Mouse (Mus musculus): ENCODE results near the gene Coq10a. TPM values are rescaled to one million over a fixed set of nuclear protein-coding genes. Genes with fewer than 3 reads are reported as not detected.

Coq10a gene
- polyA plus RNA-seq, 1 experiment from 2014 or later: 18.6 TPM

Small RNA genes within 50 kb of the gene (microRNA-seq; reads per million reads assigned to microRNA genes)
- gene Gm25361: not detected
- not detected for gene Gm26308
- gene Mir6914: not detected
- gene Mir6915: 1.7 reads per million

Other genes with a start within 250 kb of the Coq10a start
- 35.6 and 36.0 TPM in 2 replicates for gene Rbms2, start 188.7 kb downstream of the Coq10a start, polyA plus RNA-seq (2014; fragmentation: Nextera tagmentation; extraction: Ambion mirVana)
- 0.89 and 1.1 TPM in 2 replicates for gene Gls2, start 174.5 kb downstream of the Coq10a start, polyA plus RNA-seq (2014; fragmentation: Nextera tagmentation; extraction: Ambion mirVana)
- gene Spryd4, start 157.2 kb downstream of the Coq10a start, polyA plus RNA-seq (2014; fragmentation: Nextera tagmentation; extraction: Ambion mirVana): 31.1 and 34.8 TPM in 2 replicates
- not detected in 2 replicates for gene Mip, start 143.2 kb downstream of the Coq10a start, polyA plus RNA-seq (2014; fragmentation: Nextera tagmentation; extraction: Ambion mirVana)
- gene Timeless, start 136.9 kb downstream of the Coq10a start, polyA plus RNA-seq (2014; fragmentation: Nextera tagmentation; extraction: Ambion mirVana): 47.8 and 68.2 TPM in 2 replicates
- 0.29 and 0.70 TPM in 2 replicates for gene Apon, start 114.9 kb downstream of the Coq10a start, polyA plus RNA-seq (2014; fragmentation: Nextera tagmentation; extraction: Ambion mirVana)
- not detected in 2 replicates for gene Apof, start 100.3 kb downstream of the Coq10a start, polyA plus RNA-seq (2014; fragmentation: Nextera tagmentation; extraction: Ambion mirVana)
- 8.4 and 11.8 TPM in 2 replicates for gene Stat2, start 98.4 kb downstream of the Coq10a start, polyA plus RNA-seq (2014; fragmentation: Nextera tagmentation; extraction: Ambion mirVana)
- gene Il23a, start 70.2 kb downstream of the Coq10a start, polyA plus RNA-seq (2014; fragmentation: Nextera tagmentation; extraction: Ambion mirVana): 0.24 and 0.29 TPM in 2 replicates
- 32.6 and 44.0 TPM in 2 replicates for gene Pan2, start 65.7 kb downstream of the Coq10a start, polyA plus RNA-seq (2014; fragmentation: Nextera tagmentation; extraction: Ambion mirVana)
- gene Cnpy2, start 46.5 kb downstream of the Coq10a start, polyA plus RNA-seq (2014; fragmentation: Nextera tagmentation; extraction: Ambion mirVana): 347 and 389 TPM in 2 replicates
- gene Cs, start 31.3 kb downstream of the Coq10a start, polyA plus RNA-seq (2014; fragmentation: Nextera tagmentation; extraction: Ambion mirVana): 135 and 225 TPM in 2 replicates
- 12.7 and 19.3 TPM in 2 replicates for gene Ankrd52, start 8.1 kb upstream of the Coq10a start, polyA plus RNA-seq (2014; fragmentation: Nextera tagmentation; extraction: Ambion mirVana)
- 15.1 and 22.6 TPM in 2 replicates for gene Slc39a5, start 32.2 kb upstream of the Coq10a start, polyA plus RNA-seq (2014; fragmentation: Nextera tagmentation; extraction: Ambion mirVana)
- gene Nabp2, start 42.5 kb upstream of the Coq10a start, polyA plus RNA-seq (2014; fragmentation: Nextera tagmentation; extraction: Ambion mirVana): 87.8 and 103 TPM in 2 replicates
- 35.6 and 36.4 TPM in 2 replicates for gene Rnf41, start 42.7 kb upstream of the Coq10a start, polyA plus RNA-seq (2014; fragmentation: Nextera tagmentation; extraction: Ambion mirVana)
- 64.8 and 96.7 TPM in 2 replicates for gene Smarcc2, start 90.3 kb upstream of the Coq10a start, polyA plus RNA-seq (2014; fragmentation: Nextera tagmentation; extraction: Ambion mirVana)
- 921 and 980 TPM in 2 replicates for gene Myl6, start 125.1 kb upstream of the Coq10a start, polyA plus RNA-seq (2014; fragmentation: Nextera tagmentation; extraction: Ambion mirVana)
- 3.2 and 3.5 TPM in 2 replicates for gene Myl6b, start 129.7 kb upstream of the Coq10a start, polyA plus RNA-seq (2014; fragmentation: Nextera tagmentation; extraction: Ambion mirVana)
- gene Esyt1, start 156.9 kb upstream of the Coq10a start, polyA plus RNA-seq (2014; fragmentation: Nextera tagmentation; extraction: Ambion mirVana): 9.9 and 16.1 TPM in 2 replicates
- 11.3 and 13.5 TPM in 2 replicates for gene Zc3h10, start 178.8 kb upstream of the Coq10a start, polyA plus RNA-seq (2014; fragmentation: Nextera tagmentation; extraction: Ambion mirVana)
- gene Rpl41, start 180.3 kb upstream of the Coq10a start, polyA plus RNA-seq (2014; fragmentation: Nextera tagmentation; extraction: Ambion mirVana): 4,683 and 5,796 TPM in 2 replicates
- 237 and 254 TPM in 2 replicates for gene Pa2g4, start 197.0 kb upstream of the Coq10a start, polyA plus RNA-seq (2014; fragmentation: Nextera tagmentation; extraction: Ambion mirVana)
- gene Erbb3, start 220.7 kb upstream of the Coq10a start, polyA plus RNA-seq (2014; fragmentation: Nextera tagmentation; extraction: Ambion mirVana): 5.1 and 11.8 TPM in 2 replicates

Data from kidney, embryonic 14.5 days (tissue).